Mouse (Mus musculus): ENCODE data around the gene Zfp189. TPM values are rescaled to one million over a fixed set of nuclear protein-coding genes. Genes with fewer than 3 reads are reported as not detected.
A peak's percentile ranks its signal among the peaks of the same experiment; 100 is the strongest.
"Not testable (repeated sequence)": the region's sequence is repeated elsewhere in the genome, so short reads cannot be mapped to it uniquely, and the experiment has no call there.

The Zfp189 gene
- 4.7 and 4.8 TPM in 2 replicates for polyA plus RNA-seq (2015; fragmentation: Nextera tagmentation; extraction: Ambion mirVana)

- peak within 1 kb of the TSS; percentile 85 for H3K4me2 ChIP-seq (replicated peaks; ENCODE audit: low read depth, low read length)
- ATAC-seq (peak; percentile 100), DNase-seq (ENCODE audit: low spot score) (peak; percentile 99)
- H3K4me3 ChIP-seq (ENCODE audit: low read depth, low read length), result peak within 1 kb of the TSS; percentile 75
- 0% methylated on average over 41 of the region's 41 CpGs for WGBS
- H3K27me3 ChIP-seq (replicated peaks; ENCODE audit: insufficient read depth, low read length), result no peaks in the 10 kb centered on the region
- no peaks in the 10 kb centered on the region for H3K9me3 ChIP-seq (ENCODE audit: low read length)
- H3K27ac ChIP-seq (ENCODE audit: low read length), result peak within 1 kb of the TSS; percentile 17; the same call in 1 of the 2 replicates
- H3K4me1 ChIP-seq (ENCODE audit: insufficient read depth, low read depth, low read length), result peaks cover 7% of the 10 kb centered on the region; the same call in 1 of the 2 replicates
- H3K9ac ChIP-seq (replicated peaks; ENCODE audit: low read depth), result peak within 1 kb of the TSS; percentile 74
- H3K36me3 ChIP-seq (ENCODE audit: insufficient read depth, low read length), result no peaks in the 10 kb centered on the region
- TF ChIP-seq EP300 (IDR thresholded peaks at IDR 0.05), result no peak
- TF ChIP-seq CTCF (IDR thresholded peaks at IDR 0.05), result no peak
These were observed at the start of gene Zfp189, which contains the start of gene Mrpl50 for GRCm38 (mm10) chr4:49520572-49521340. TSS of gene Zfp189 (plus strand) at chr4:49521176. TSS of gene Mrpl50 (minus strand) at chr4:49521093.

GRCm38 (mm10) chr4:49473435-49474100, 47.4 kb upstream of the Zfp189 start, which contains the start of gene Acnat1:
TSS of gene Acnat1 (minus strand) at chr4:49473912.
- no peaks in the 10 kb centered on the region for H3K4me1 ChIP-seq (ENCODE audit: insufficient read depth, low read depth, low read length)
- H3K36me3 ChIP-seq (ENCODE audit: insufficient read depth, low read length), result no peaks in the 10 kb centered on the region
- H3K9me3 ChIP-seq (ENCODE audit: low read length), result no peaks in the 10 kb centered on the region
- ATAC-seq (no peak), DNase-seq (ENCODE audit: low spot score) (no peak)
- no peak within 1 kb of the TSS for H3K4me3 ChIP-seq (ENCODE audit: low read depth, low read length)
- no peak within 1 kb of the TSS for H3K4me2 ChIP-seq (replicated peaks; ENCODE audit: low read depth, low read length)
- TF ChIP-seq CTCF (IDR thresholded peaks at IDR 0.05), result no peak
- TF ChIP-seq EP300 (IDR thresholded peaks at IDR 0.05), result no peak
- 35% methylated on average over 3 of the region's 3 CpGs for WGBS
- H3K9ac ChIP-seq (replicated peaks; ENCODE audit: low read depth), result no peak within 1 kb of the TSS
- H3K27ac ChIP-seq (ENCODE audit: low read length), result no peak within 1 kb of the TSS
- no peaks in the 10 kb centered on the region for H3K27me3 ChIP-seq (replicated peaks; ENCODE audit: insufficient read depth, low read length)

- ATAC-seq (no peak), DNase-seq (ENCODE audit: low spot score) (no peak)
- no peak overlapping the region for H3K27ac ChIP-seq (ENCODE audit: low read length)
- no peaks in the 10 kb centered on the region for H3K4me1 ChIP-seq (ENCODE audit: insufficient read depth, low read depth, low read length)
- H3K27me3 ChIP-seq (replicated peaks; ENCODE audit: insufficient read depth, low read length), result no peaks in the 10 kb centered on the region
- H3K4me3 ChIP-seq (ENCODE audit: low read depth, low read length), result no peak overlapping the region
- no peak overlapping the region for H3K4me2 ChIP-seq (replicated peaks; ENCODE audit: low read depth, low read length)
- H3K9ac ChIP-seq (replicated peaks; ENCODE audit: low read depth), result no peak overlapping the region
- H3K36me3 ChIP-seq (ENCODE audit: insufficient read depth, low read length), result no peaks in the 10 kb centered on the region
- no peaks in the 10 kb centered on the region for H3K9me3 ChIP-seq (ENCODE audit: low read length)
- no peak for TF ChIP-seq CTCF (IDR thresholded peaks at IDR 0.05)
- no peak for TF ChIP-seq EP300 (IDR thresholded peaks at IDR 0.05)
These were observed 46.4 kb upstream of the Zfp189 start for GRCm38 (mm10) chr4:49474583-49474982.

- ATAC-seq (peak; percentile 72), DNase-seq (ENCODE audit: low spot score) (peak; percentile 40)
- WGBS, result 19% methylated on average over 19 of the region's 19 CpGs
- Histone ChIP-seq H3K9ac (replicated peaks; ENCODE audit: low read depth) (no peak overlapping the region), H3K4me3 (ENCODE audit: low read depth, low read length) (no peak overlapping the region; the same call in 1 of the 2 replicates), H3K27ac (ENCODE audit: low read length) (no peak overlapping the region), H3K36me3 (ENCODE audit: insufficient read depth, low read length) (no peaks in the 10 kb centered on the region), H3K9me3 (ENCODE audit: low read length) (no peaks in the 10 kb centered on the region), H3K4me1 (ENCODE audit: insufficient read depth, low read depth, low read length) (no peaks in the 10 kb centered on the region), H3K27me3 (replicated peaks; ENCODE audit: insufficient read depth, low read length) (no peaks in the 10 kb centered on the region), H3K4me2 (replicated peaks; ENCODE audit: low read depth, low read length) (peak overlapping the region; percentile 45)
- TF ChIP-seq CTCF (IDR thresholded peaks at IDR 0.05) (no peak), EP300 (IDR thresholded peaks at IDR 0.05) (no peak)
These were observed 42.7 kb upstream of the Zfp189 start for GRCm38 (mm10) chr4:49478118-49478877.

GRCm38 (mm10) chr4:49479035-49479434, 41.9 kb upstream of the Zfp189 start:
- H3K36me3 ChIP-seq (ENCODE audit: insufficient read depth, low read length); H3K27me3 ChIP-seq (replicated peaks; ENCODE audit: insufficient read depth, low read length); H3K9ac ChIP-seq (replicated peaks; ENCODE audit: low read depth); H3K9me3 ChIP-seq (ENCODE audit: low read length); H3K4me2 ChIP-seq (replicated peaks; ENCODE audit: low read depth, low read length); H3K27ac ChIP-seq (ENCODE audit: low read length); H3K4me3 ChIP-seq (ENCODE audit: low read depth, low read length); H3K4me1 ChIP-seq (ENCODE audit: insufficient read depth, low read depth, low read length); ATAC-seq: not testable (repeated sequence)
- 21% methylated on average over 2 of the region's 2 CpGs for WGBS
- peak; percentile 22 for DNase-seq (ENCODE audit: low spot score)
